Mouse (Mus musculus) myocyte (in vitro differentiated cells): Measurements from ENCODE around the gene Ppp2r5b. TPM values are rescaled to one million over a fixed set of nuclear protein-coding genes. Genes with fewer than 3 reads are reported as not detected.

Experiments
- H3K27me3 ChIP-seq: one replicate; pipeline ENCODE4 v1.6.1; 2011; ENCODE audit not compliant: control insufficient read depth, insufficient read depth, insufficient read length
- H3K36me3 ChIP-seq: one replicate; pipeline ENCODE4 v1.6.1; 2011; ENCODE audit not compliant: control insufficient read depth, insufficient read depth
- H3K4me2 ChIP-seq: one replicate; pipeline ENCODE4 v1.6.1; 2011; ENCODE audit warnings: low read depth, control low read depth
- H3K4me3 ChIP-seq: one replicate; pipeline ENCODE4 v1.5.1; 2011; ENCODE audit warnings: mild to moderate bottlenecking, control low read depth, moderate library complexity
- H3K79me2 ChIP-seq: one replicate; pipeline ENCODE4 v1.6.1; 2011; ENCODE audit not compliant: control insufficient read depth, insufficient read depth
- H3ac ChIP-seq: one replicate; pipeline ENCODE4 v1.6.1; 2011; ENCODE audit not compliant: control insufficient read depth, insufficient read length
- CEBPB ChIP-seq: IDR thresholded peaks from 2 replicates; pipeline ENCODE4 v1.6.1; 2011; ENCODE audit warnings: mild to moderate bottlenecking, moderate library complexity; ENCODE audit not compliant: poor library complexity, insufficient read depth, severe bottlenecking
- E2F4 ChIP-seq: IDR thresholded peaks from one replicate; pipeline ENCODE4 v1.6.1; 2011; ENCODE audit warnings: mild to moderate bottlenecking, control low read depth, moderate library complexity; ENCODE audit not compliant: insufficient read depth
- MAX ChIP-seq: IDR thresholded peaks from one replicate; pipeline ENCODE4 v1.6.1; 2011; ENCODE audit warnings: low read depth, mild to moderate bottlenecking, control low read depth
- MYOD1 ChIP-seq, 3 experiments: IDR thresholded peaks; one replicate each; pipeline ENCODE4 v1.6.1; 2011; ENCODE audit warnings: control low read depth in 2 of 3, low read depth in 2 of 3, mild to moderate bottlenecking in 2 of 3, moderate library complexity in 1 of 3; ENCODE audit not compliant: insufficient read length in 2 of 3, control insufficient read depth in 1 of 3
- MYOG ChIP-seq, 3 experiments: IDR thresholded peaks; one replicate each; pipeline ENCODE4 v1.6.1; 2011; ENCODE audit warnings: control low read depth in 2 of 3, low read depth in 2 of 3, mild to moderate bottlenecking in 2 of 3; ENCODE audit not compliant: insufficient read length in 2 of 3, control insufficient read depth in 1 of 3, insufficient read depth in 1 of 3
- POLR2A ChIP-seq: IDR thresholded peaks from one replicate; pipeline ENCODE4 v1.6.1; 2011; ENCODE audit warnings: low read depth, mild to moderate bottlenecking, control low read depth, moderate library complexity; ENCODE audit not compliant: insufficient read length
- POLR2AphosphoS2 ChIP-seq: IDR thresholded peaks from one replicate; pipeline ENCODE4 v1.6.1; 2011; ENCODE audit warnings: low read depth, control low read depth; ENCODE audit not compliant: insufficient read length
- REST ChIP-seq: IDR thresholded peaks from one replicate; pipeline ENCODE4 v1.6.1; 2011; ENCODE audit warnings: mild to moderate bottlenecking, control low read depth, moderate library complexity; ENCODE audit not compliant: insufficient read depth, insufficient read length
- SRF ChIP-seq: IDR thresholded peaks from one replicate; pipeline ENCODE4 v1.6.1; 2011; ENCODE audit warnings: low read depth; ENCODE audit not compliant: control insufficient read depth, insufficient read length
- TCF12 ChIP-seq: IDR thresholded peaks from one replicate; pipeline ENCODE4 v1.6.1; 2011; ENCODE audit warnings: mild to moderate bottlenecking, control low read depth; ENCODE audit not compliant: poor library complexity, insufficient read depth, severe bottlenecking
- TCF3 ChIP-seq: IDR thresholded peaks from one replicate; pipeline ENCODE4 v1.6.1; 2011; ENCODE audit warnings: low read depth, control low read depth; ENCODE audit not compliant: insufficient read length
- USF1 ChIP-seq: IDR thresholded peaks from one replicate; pipeline ENCODE4 v1.6.1; 2011; ENCODE audit warnings: low read depth, mild to moderate bottlenecking, control low read depth, moderate library complexity
- polyA plus RNA-seq: library from polyadenylated mRNA; unstranded; fragments of >200 nt; fragmentation: generic; extraction: Trizol; gene quantifications from one replicate; pipeline ENCODE4 v1.2.1, GENCODE M21; 2012; ENCODE audit warnings: missing spikeins

Gene Ppp2r5b
- polyA plus RNA-seq, 1 experiment = 51.4 TPM

DNA sequence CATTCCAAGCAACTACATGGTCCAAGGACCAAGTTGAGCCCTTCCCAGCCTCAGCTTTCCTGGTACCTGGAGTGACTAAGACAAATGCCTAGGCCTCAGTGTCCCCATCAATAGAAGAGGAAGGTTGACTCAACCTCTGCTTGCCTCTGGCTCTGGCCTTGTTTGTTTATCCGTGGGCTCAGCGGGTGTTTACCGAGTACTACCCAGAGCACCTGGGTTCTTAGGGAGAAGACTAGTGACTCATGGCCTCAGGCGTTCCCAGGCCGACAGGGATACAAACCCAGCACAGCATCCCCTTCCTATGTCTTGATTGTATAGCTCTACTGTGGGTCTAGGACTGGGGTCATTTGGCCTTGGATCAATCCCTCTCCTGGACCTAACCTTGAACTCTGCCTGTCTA lies 7.6 kb upstream of the Ppp2r5b start:
- no peak overlapping the region for H3K4me2 ChIP-seq
- TF ChIP-seq MYOD1 (IDR thresholded peaks at IDR 0.05; ENCODE audit: control insufficient read depth in 1 of 3, insufficient read length in 2 of 3, low read depth in 2 of 3) (no peak), MYOG (IDR thresholded peaks at IDR 0.05; ENCODE audit: control insufficient read depth in 1 of 3, insufficient read depth in 1 of 3, insufficient read length in 2 of 3, low read depth in 2 of 3) (no peak), REST (no peak), POLR2AphosphoS2 (no peak), MAX (no peak), TCF3 (no peak), USF1 (no peak), E2F4 (no peak), SRF (no peak), POLR2A (no peak), CEBPB (no peak), TCF12 (no peak)
- no peaks in the 10 kb centered on the region for H3K27me3 ChIP-seq
- H3K79me2 ChIP-seq = no peaks in the 10 kb centered on the region
- no peak overlapping the region for H3ac ChIP-seq
- no peak overlapping the region for H3K4me3 ChIP-seq
- H3K36me3 ChIP-seq = no peaks in the 10 kb centered on the region

- Histone ChIP-seq H3K79me2 (no peaks in the 10 kb centered on the region), H3K27me3 (no peaks in the 10 kb centered on the region), H3K36me3 (no peaks in the 10 kb centered on the region), H3K4me3 (peak overlapping the region; percentile 64), H3K4me2 (peak overlapping the region; percentile 89), H3ac (peak overlapping the region; percentile 19)
- TF ChIP-seq MYOG (IDR thresholded peaks at IDR 0.05; ENCODE audit: control insufficient read depth in 1 of 3, insufficient read depth in 1 of 3, insufficient read length in 2 of 3, low read depth in 2 of 3) (no peak), REST (no peak), POLR2A (peak; percentile 37)
Measured at GRCm38 (mm10) chr19:6242281-6242680, 6.6 kb upstream of the Ppp2r5b start.

DNA sequence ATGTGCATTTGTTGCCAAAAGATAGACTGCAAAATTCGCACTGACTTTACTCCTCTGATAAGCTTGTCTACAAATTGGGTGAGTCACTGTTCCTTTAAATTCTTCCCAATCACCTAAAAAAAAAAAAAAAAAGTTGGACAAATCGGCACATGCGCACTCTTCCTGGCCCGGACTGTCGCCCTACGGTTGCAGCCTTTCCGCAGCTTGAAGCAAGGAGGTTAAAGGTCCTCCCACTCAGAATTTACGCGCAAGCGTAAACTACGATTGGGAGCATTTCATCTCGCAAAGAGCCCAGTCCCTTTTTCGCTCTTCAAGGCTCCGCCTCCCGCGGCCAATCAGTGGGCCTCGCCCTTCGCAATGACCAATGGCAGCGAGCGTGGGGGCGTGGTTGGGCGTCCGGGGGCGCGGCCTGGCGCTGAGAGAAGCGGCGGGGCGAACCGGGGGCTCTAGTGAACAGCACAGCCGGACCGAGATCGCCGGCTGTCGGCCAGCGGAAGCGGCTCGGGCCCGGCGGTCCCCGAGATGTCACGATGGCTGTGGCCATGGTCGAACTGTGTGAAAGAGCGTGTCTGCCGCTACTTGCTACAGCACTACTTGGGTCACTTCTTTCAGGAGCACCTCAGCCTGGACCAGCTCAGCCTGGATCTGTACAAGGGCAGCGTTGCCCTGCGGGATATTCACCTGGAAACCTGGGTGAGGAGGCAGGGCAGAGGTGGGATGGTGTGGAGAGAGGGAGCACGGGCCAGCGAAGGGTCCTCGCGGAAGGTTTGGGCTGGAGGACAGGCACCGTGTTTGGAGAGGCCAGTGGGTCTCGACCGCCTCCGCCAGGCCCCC lies 5.8 kb upstream of the Ppp2r5b start, which contains the start of gene Atg2a:
Gene Atg2a (plus strand): TSS at position 395 of the 834 bp plus-strand sequence.
- no peaks in the 10 kb centered on the region for H3K79me2 ChIP-seq
- H3ac ChIP-seq = peak within 1 kb of the TSS; percentile 19
- peak within 1 kb of the TSS; percentile 89 for H3K4me2 ChIP-seq
- peak within 1 kb of the TSS; percentile 64 for H3K4me3 ChIP-seq
- H3K27me3 ChIP-seq = no peaks in the 10 kb centered on the region
- H3K36me3 ChIP-seq = no peaks in the 10 kb centered on the region
- no peak for TF ChIP-seq SRF
- TF ChIP-seq MAX = no peak
- TF ChIP-seq POLR2AphosphoS2 = peak; percentile 67
- TF ChIP-seq TCF3 = no peak
- TF ChIP-seq MYOG (IDR thresholded peaks at IDR 0.05; ENCODE audit: control insufficient read depth in 1 of 3, insufficient read depth in 1 of 3, insufficient read length in 2 of 3, low read depth in 2 of 3) = no peak
- peak; percentile 92 for TF ChIP-seq POLR2A

DNA sequence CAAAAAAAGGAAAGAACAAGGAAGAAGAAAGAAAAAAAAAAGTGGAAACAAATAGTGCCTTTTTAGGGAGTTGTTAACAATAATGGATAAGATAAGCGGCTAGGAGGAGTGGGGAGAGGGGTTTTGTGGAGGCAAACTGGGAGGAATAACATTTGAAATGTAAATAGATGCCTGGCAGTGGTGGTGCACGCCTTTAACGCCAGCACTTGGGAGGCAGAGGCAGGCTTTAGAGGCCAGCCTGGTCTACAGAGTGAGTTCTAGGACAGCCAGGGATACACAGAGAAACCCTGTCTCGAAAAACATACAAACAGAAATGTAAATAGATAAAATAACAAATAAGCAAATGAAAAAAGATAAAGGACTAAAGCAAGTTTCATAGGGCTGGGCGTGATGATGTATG lies 5.1 kb upstream of the Ppp2r5b start:
- peak overlapping the region; percentile 64 for H3K4me3 ChIP-seq
- no peak overlapping the region for H3ac ChIP-seq
- H3K4me2 ChIP-seq = peak overlapping the region; percentile 57
- H3K36me3 ChIP-seq = no peaks in the 10 kb centered on the region
- H3K79me2 ChIP-seq = no peaks in the 10 kb centered on the region
- TF ChIP-seq MYOG (IDR thresholded peaks at IDR 0.05; ENCODE audit: control insufficient read depth in 1 of 3, insufficient read depth in 1 of 3, insufficient read length in 2 of 3, low read depth in 2 of 3) (no peak), MAX (no peak), REST (no peak), POLR2AphosphoS2 (no peak), MYOD1 (IDR thresholded peaks at IDR 0.05; ENCODE audit: control insufficient read depth in 1 of 3, insufficient read length in 2 of 3, low read depth in 2 of 3) (no peak), CEBPB (no peak), POLR2A (no peak), TCF12 (no peak), TCF3 (no peak)
- H3K27me3 ChIP-seq = no peaks in the 10 kb centered on the region

- TF ChIP-seq USF1 = no peak
- no peak for TF ChIP-seq TCF3
- no peak for TF ChIP-seq POLR2AphosphoS2
- TF ChIP-seq POLR2A = no peak
- TF ChIP-seq E2F4 = no peak
- no peak for TF ChIP-seq TCF12
- TF ChIP-seq MYOD1 (IDR thresholded peaks at IDR 0.05; ENCODE audit: control insufficient read depth in 1 of 3, insufficient read length in 2 of 3, low read depth in 2 of 3) = no peak
- TF ChIP-seq MYOG (IDR thresholded peaks at IDR 0.05; ENCODE audit: control insufficient read depth in 1 of 3, insufficient read depth in 1 of 3, insufficient read length in 2 of 3, low read depth in 2 of 3) = no peak
- TF ChIP-seq MAX = no peak
- TF ChIP-seq SRF = no peak
- TF ChIP-seq REST = no peak
- no peak for TF ChIP-seq CEBPB
- Histone ChIP-seq H3K4me2 (no peak overlapping the region), H3K79me2 (peaks cover 2% of the 10 kb centered on the region), H3K36me3 (no peaks in the 10 kb centered on the region), H3K27me3 (no peaks in the 10 kb centered on the region), H3K4me3 (no peak overlapping the region), H3ac (no peak overlapping the region)
Measured at GRCm38 (mm10) chr19:6240136-6240535, 4.5 kb upstream of the Ppp2r5b start.
